Mouse (Mus musculus): ENCODE data around the gene Rnf152.

Rnf152 gene

GRCm38 (mm10) chr1:105312601-105312901 is 44.0 kb downstream of the Rnf152 start:
- no peak for DNase-seq (ENCODE audit: low spot score in 2 of 2)

- no peak for DNase-seq (ENCODE audit: low spot score in 2 of 2)
These were observed 44.5 kb downstream of the Rnf152 start for GRCm38 (mm10) chr1:105311899-105312600.

- no peak for DNase-seq (ENCODE audit: low spot score in 2 of 2)
These were observed 54.3 kb downstream of the Rnf152 start for GRCm38 (mm10) chr1:105302164-105302563.

- DNase-seq (ENCODE audit: low spot score in 2 of 2): no peak
These were observed 54.7 kb downstream of the Rnf152 start for GRCm38 (mm10) chr1:105301764-105302163.

GRCm38 (mm10) chr1:105291859-105292258 is 64.7 kb downstream of the Rnf152 start:
- no peak for DNase-seq (ENCODE audit: low spot score in 2 of 2)

GRCm38 (mm10) chr1:105287536-105287935 is 69.0 kb downstream of the Rnf152 start:
- DNase-seq (ENCODE audit: low spot score in 2 of 2): no peak

GRCm38 (mm10) chr1:105286906-105287305 is 69.6 kb downstream of the Rnf152 start:
- DNase-seq (ENCODE audit: low spot score in 2 of 2): no peak

- no peak for DNase-seq (ENCODE audit: low spot score in 2 of 2)
These were observed 71.5 kb downstream of the Rnf152 start for GRCm38 (mm10) chr1:105285001-105285400.

- no peak for DNase-seq (ENCODE audit: low spot score in 2 of 2)
These were observed 72.4 kb downstream of the Rnf152 start for GRCm38 (mm10) chr1:105284116-105284515.

GRCm38 (mm10) chr1:105281277-105281676 is 75.2 kb downstream of the Rnf152 start:
- no peak for DNase-seq (ENCODE audit: low spot score in 2 of 2)

- DNase-seq (ENCODE audit: low spot score in 2 of 2): no peak
These were observed 76.3 kb downstream of the Rnf152 start for GRCm38 (mm10) chr1:105280160-105280559.

- peak in 1 of 2 experiments; percentile 16 for DNase-seq (ENCODE audit: low spot score in 2 of 2)
These were observed 81.9 kb downstream of the Rnf152 start for GRCm38 (mm10) chr1:105274500-105275194.

- no peak for DNase-seq (ENCODE audit: low spot score in 2 of 2)
These were observed 85.4 kb downstream of the Rnf152 start for GRCm38 (mm10) chr1:105271104-105271503.

GRCm38 (mm10) chr1:105263283-105264033 is 93.1 kb downstream of the Rnf152 start:
- no peak for DNase-seq (ENCODE audit: low spot score in 2 of 2)

GRCm38 (mm10) chr1:105260200-105260599 is 96.3 kb downstream of the Rnf152 start:
- DNase-seq (ENCODE audit: low spot score in 2 of 2): no peak

GRCm38 (mm10) chr1:105257199-105257598 is 99.3 kb downstream of the Rnf152 start:
- no peak for DNase-seq (ENCODE audit: low spot score in 2 of 2)

GRCm38 (mm10) chr1:105249190-105249589 is 107.3 kb downstream of the Rnf152 start:
- DNase-seq (ENCODE audit: low spot score in 2 of 2): no peak

- DNase-seq (ENCODE audit: low spot score in 2 of 2): no peak
These were observed 109.9 kb downstream of the Rnf152 start for GRCm38 (mm10) chr1:105246651-105247050.

- no peak for DNase-seq (ENCODE audit: low spot score in 2 of 2)
These were observed 110.4 kb downstream of the Rnf152 start for GRCm38 (mm10) chr1:105246075-105246574.

- DNase-seq (ENCODE audit: low spot score in 2 of 2): no peak
These were observed 113.0 kb downstream of the Rnf152 start for GRCm38 (mm10) chr1:105243359-105244142.

- no peak for DNase-seq (ENCODE audit: low spot score in 2 of 2)
These were observed 116.3 kb downstream of the Rnf152 start for GRCm38 (mm10) chr1:105240185-105240584.
